Mouse (Mus musculus): ENCODE data around the gene Lrrn4cl. TPM values are rescaled to one million over a fixed set of nuclear protein-coding genes. Genes with fewer than 3 reads are reported as not detected.

Lrrn4cl gene
- 0.25 TPM for polyA plus RNA-seq (2012; fragmentation: generic; extraction: Trizol)

- Histone ChIP-seq H3K36me3 (ENCODE audit: control insufficient read depth, insufficient read depth) (peaks cover 22% of the 10 kb centered on the region), H3K4me3 (no peak within 1 kb of the TSS), H3K79me2 (ENCODE audit: control insufficient read depth, insufficient read depth) (no peaks in the 10 kb centered on the region), H3K4me2 (ENCODE audit: low read depth) (peak within 1 kb of the TSS; percentile 20), H3K27me3 (ENCODE audit: control insufficient read depth, insufficient read depth, insufficient read length) (no peaks in the 10 kb centered on the region), H3ac (ENCODE audit: control insufficient read depth, insufficient read length) (no peak within 1 kb of the TSS)
- TF ChIP-seq USF1 (IDR thresholded peaks at IDR 0.05; ENCODE audit: low read depth) (peak; percentile 57), E2F4 (IDR thresholded peaks at IDR 0.05; ENCODE audit: insufficient read depth) (no peak)
These were observed at the start of gene Lrrn4cl for GRCm38 (mm10) chr19:8850402-8850901. Gene Lrrn4cl (plus strand): TSS chr19:8850768.

- H3K4me2 ChIP-seq (ENCODE audit: low read depth), result peak within 1 kb of the TSS; percentile 90
- H3ac ChIP-seq (ENCODE audit: control insufficient read depth, insufficient read length), result no peak within 1 kb of the TSS
- H3K4me3 ChIP-seq, result peak within 1 kb of the TSS; percentile 50
- peaks cover 11% of the 10 kb centered on the region for H3K79me2 ChIP-seq (ENCODE audit: control insufficient read depth, insufficient read depth)
- peaks cover 9% of the 10 kb centered on the region for H3K36me3 ChIP-seq (ENCODE audit: control insufficient read depth, insufficient read depth)
- no peaks in the 10 kb centered on the region for H3K27me3 ChIP-seq (ENCODE audit: control insufficient read depth, insufficient read depth, insufficient read length)
- TF ChIP-seq TCF12 (IDR thresholded peaks at IDR 0.05; ENCODE audit: insufficient read depth, poor library complexity, severe bottlenecking), result no peak
- TF ChIP-seq MAX (IDR thresholded peaks at IDR 0.05; ENCODE audit: low read depth), result no peak
- peak; percentile 72 for TF ChIP-seq SRF (IDR thresholded peaks at IDR 0.05; ENCODE audit: control insufficient read depth, insufficient read length, low read depth)
- TF ChIP-seq POLR2AphosphoS2 (IDR thresholded peaks at IDR 0.05; ENCODE audit: insufficient read length, low read depth), result peak; percentile 37
- no peak for TF ChIP-seq CEBPB (IDR thresholded peaks at IDR 0.05; ENCODE audit: insufficient read depth, poor library complexity, severe bottlenecking)
- no peak for TF ChIP-seq MYOG (IDR thresholded peaks at IDR 0.05; ENCODE audit: control insufficient read depth in 1 of 3, insufficient read depth in 1 of 3, insufficient read length in 2 of 3, low read depth in 2 of 3)
- no peak for TF ChIP-seq TCF3 (IDR thresholded peaks at IDR 0.05; ENCODE audit: insufficient read length, low read depth)
- peak; percentile 46 for TF ChIP-seq E2F4 (IDR thresholded peaks at IDR 0.05; ENCODE audit: insufficient read depth)
- TF ChIP-seq POLR2A (IDR thresholded peaks at IDR 0.05; ENCODE audit: insufficient read length, low read depth), result peak; percentile 54
- no peak for TF ChIP-seq REST (IDR thresholded peaks at IDR 0.05; ENCODE audit: insufficient read depth, insufficient read length)
- no peak for TF ChIP-seq MYOD1 (IDR thresholded peaks at IDR 0.05; ENCODE audit: control insufficient read depth in 1 of 3, insufficient read length in 2 of 3, low read depth in 2 of 3)
- no peak for TF ChIP-seq USF1 (IDR thresholded peaks at IDR 0.05; ENCODE audit: low read depth)
These were observed 48.3 kb upstream of the Lrrn4cl start, which contains the start of gene Zbtb3 for GRCm38 (mm10) chr19:8802130-8802821. Gene Zbtb3 (plus strand): TSS chr19:8802555.

- no peak for TF ChIP-seq MYOG (IDR thresholded peaks at IDR 0.05; ENCODE audit: control insufficient read depth in 1 of 3, insufficient read depth in 1 of 3, insufficient read length in 2 of 3, low read depth in 2 of 3)
- no peak for TF ChIP-seq REST (IDR thresholded peaks at IDR 0.05; ENCODE audit: insufficient read depth, insufficient read length)
- no peak for TF ChIP-seq TCF12 (IDR thresholded peaks at IDR 0.05; ENCODE audit: insufficient read depth, poor library complexity, severe bottlenecking)
- no peak for TF ChIP-seq MAX (IDR thresholded peaks at IDR 0.05; ENCODE audit: low read depth)
- TF ChIP-seq POLR2AphosphoS2 (IDR thresholded peaks at IDR 0.05; ENCODE audit: insufficient read length, low read depth), result peak; percentile 67
- TF ChIP-seq USF1 (IDR thresholded peaks at IDR 0.05; ENCODE audit: low read depth), result no peak
- TF ChIP-seq MYOD1 (IDR thresholded peaks at IDR 0.05; ENCODE audit: control insufficient read depth in 1 of 3, insufficient read length in 2 of 3, low read depth in 2 of 3), result no peak
- no peak for TF ChIP-seq CEBPB (IDR thresholded peaks at IDR 0.05; ENCODE audit: insufficient read depth, poor library complexity, severe bottlenecking)
- TF ChIP-seq POLR2A (IDR thresholded peaks at IDR 0.05; ENCODE audit: insufficient read length, low read depth), result peak; percentile 48
- no peak for TF ChIP-seq TCF3 (IDR thresholded peaks at IDR 0.05; ENCODE audit: insufficient read length, low read depth)
- TF ChIP-seq SRF (IDR thresholded peaks at IDR 0.05; ENCODE audit: control insufficient read depth, insufficient read length, low read depth), result no peak
- no peak for TF ChIP-seq E2F4 (IDR thresholded peaks at IDR 0.05; ENCODE audit: insufficient read depth)
- Histone ChIP-seq H3ac (ENCODE audit: control insufficient read depth, insufficient read length) (no peak overlapping the region), H3K79me2 (ENCODE audit: control insufficient read depth, insufficient read depth) (peaks cover under 1% of the 10 kb centered on the region), H3K4me3 (peak overlapping the region; percentile 50), H3K4me2 (ENCODE audit: low read depth) (peak overlapping the region; percentile 84), H3K36me3 (ENCODE audit: control insufficient read depth, insufficient read depth) (peaks cover 19% of the 10 kb centered on the region), H3K27me3 (ENCODE audit: control insufficient read depth, insufficient read depth, insufficient read length) (no peaks in the 10 kb centered on the region)
These were observed 47.3 kb upstream of the Lrrn4cl start for GRCm38 (mm10) chr19:8803204-8803780.

- H3K36me3 ChIP-seq (ENCODE audit: control insufficient read depth, insufficient read depth), result peaks cover 26% of the 10 kb centered on the region
- TF ChIP-seq E2F4 (IDR thresholded peaks at IDR 0.05; ENCODE audit: insufficient read depth) (no peak), POLR2AphosphoS2 (IDR thresholded peaks at IDR 0.05; ENCODE audit: insufficient read length, low read depth) (peak; percentile 16)
- no peak overlapping the region for H3ac ChIP-seq (ENCODE audit: control insufficient read depth, insufficient read length)
- no peaks in the 10 kb centered on the region for H3K27me3 ChIP-seq (ENCODE audit: control insufficient read depth, insufficient read depth, insufficient read length)
- H3K4me3 ChIP-seq, result peak overlapping the region; percentile 50
- peak overlapping the region; percentile 84 for H3K4me2 ChIP-seq (ENCODE audit: low read depth)
- no peaks in the 10 kb centered on the region for H3K79me2 ChIP-seq (ENCODE audit: control insufficient read depth, insufficient read depth)
These were observed 46.5 kb upstream of the Lrrn4cl start for GRCm38 (mm10) chr19:8803879-8804660.

All from myocyte (in vitro differentiated cells).